Mouse (Mus musculus): ENCODE results near the gene Tceal7. TPM values are rescaled to one million over a fixed set of nuclear protein-coding genes. Genes with fewer than 3 reads are reported as not detected.

Tceal7 gene
- not detected for polyA plus RNA-seq (2017; shearing (Covaris generic))

GRCm38 (mm10) chrX:136214729-136215677 lies at the start of gene Tceal7, which contains the start of gene Bex1:
TSS of gene Tceal7 (plus strand) at chrX:136214779.
TSS of gene Bex1 (minus strand) at chrX:136215513.

DNA sequence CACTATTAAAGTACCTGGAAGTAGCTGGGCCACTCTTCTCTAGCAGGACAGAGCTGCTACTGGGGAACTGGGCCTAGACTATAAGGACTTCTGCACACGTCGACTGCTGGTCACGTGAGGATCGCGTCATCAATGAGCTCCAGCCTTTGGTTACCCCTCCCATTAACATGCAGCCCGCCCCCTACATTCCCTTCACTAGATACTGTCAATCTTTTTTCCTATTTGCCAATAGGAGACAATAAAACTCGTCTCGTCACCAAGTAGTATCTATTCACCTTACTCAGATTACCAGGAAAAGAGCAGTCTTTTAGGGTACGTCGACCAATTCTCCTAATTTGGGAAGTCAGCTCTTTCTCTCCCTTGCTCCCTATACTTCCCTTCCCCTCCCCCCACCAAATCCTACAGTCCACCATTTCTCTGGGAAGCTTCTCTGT lies 42.4 kb upstream of the Tceal7 start, which contains the start of gene Tceal8:
Gene Tceal8 (minus strand): TSS at position 225 of the 434 bp plus-strand sequence.

DNA sequence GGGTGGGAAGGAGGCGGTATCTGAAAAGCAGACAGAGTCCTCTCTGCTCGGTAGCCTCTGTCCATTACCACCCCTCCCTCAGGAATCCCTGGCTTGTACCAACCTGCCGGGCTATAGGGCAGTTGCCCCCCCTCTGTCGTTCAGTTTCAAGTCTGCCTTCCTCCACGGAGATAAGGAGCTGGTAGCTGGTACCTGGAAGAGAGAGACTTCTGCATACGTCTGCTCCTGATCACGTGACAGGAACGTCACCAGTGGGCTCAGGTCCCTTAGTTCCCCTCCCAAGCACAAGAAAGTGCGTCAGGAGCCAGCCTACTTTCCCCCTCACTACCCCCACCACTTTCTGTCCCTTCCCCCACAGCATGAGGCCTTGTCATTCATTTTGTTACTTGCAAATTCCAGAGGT lies 10.9 kb upstream of the Tceal7 start, which contains the start of gene Tceal5:
Gene Tceal5 (minus strand): TSS at position 213 of the 403 bp plus-strand sequence.

GRCm38 (mm10) chrX:136244574-136245229 lies 30.1 kb downstream of the Tceal7 start, which contains the start of gene Tceal9:
TSS of gene Tceal9 (plus strand) at chrX:136245079.

GRCm38 (mm10) chrX:136269743-136270392 lies 55.3 kb downstream of the Tceal7 start, which contains the start of gene Bex3:
TSS of gene Bex3 (plus strand) at chrX:136270253.

Other genes starting within 250 kb of the Tceal7 start
- gene Arxes2, start 221.0 kb upstream of the Tceal7 start, polyA plus RNA-seq (2017; shearing (Covaris generic)), result 4.7 TPM
- gene Arxes1, start 181.4 kb upstream of the Tceal7 start, polyA plus RNA-seq (2017; shearing (Covaris generic)), result not detected
- gene Bex2, start 146.5 kb upstream of the Tceal7 start, polyA plus RNA-seq (2017; shearing (Covaris generic)), result 15.3 TPM
- gene Nxf3, start 129.5 kb upstream of the Tceal7 start, polyA plus RNA-seq (2017; shearing (Covaris generic)), result not detected
- 1.6 TPM for gene Bex4, start 75.8 kb upstream of the Tceal7 start, polyA plus RNA-seq (2017; shearing (Covaris generic))
- 0.30 TPM for gene Tceal8, start 42.4 kb upstream of the Tceal7 start, polyA plus RNA-seq (2017; shearing (Covaris generic))
- gene Tceal5, start 10.9 kb upstream of the Tceal7 start, polyA plus RNA-seq (2017; shearing (Covaris generic)), result not detected
- gene Bex1, start 734 bp downstream of the Tceal7 start, polyA plus RNA-seq (2017; shearing (Covaris generic)), result not detected
- gene Tceal9, start 30.3 kb downstream of the Tceal7 start, polyA plus RNA-seq (2017; shearing (Covaris generic)), result 66.2 TPM
- gene Bex3, start 55.5 kb downstream of the Tceal7 start, polyA plus RNA-seq (2017; shearing (Covaris generic)), result 199 TPM

Data from effector memory CD4-positive, alpha-beta T cell, adult 7 months (primary cell).